Mouse (Mus musculus): ENCODE measurements around the gene Drosha.

The Drosha gene

GRCm38 (mm10) chr15:12829878-12830277 is 5.3 kb downstream of the Drosha start:
- DNase-seq (ENCODE audit: low read depth, low spot score), result no peak

GRCm38 (mm10) chr15:12832599-12832998 is 8.0 kb downstream of the Drosha start:
- DNase-seq (ENCODE audit: low read depth, low spot score), result no peak

- no peak for DNase-seq (ENCODE audit: low read depth, low spot score)
These were observed 8.8 kb downstream of the Drosha start for GRCm38 (mm10) chr15:12833385-12833784.

- no peak for DNase-seq (ENCODE audit: low read depth, low spot score)
These were observed 9.6 kb downstream of the Drosha start for GRCm38 (mm10) chr15:12834231-12834630.

- DNase-seq (ENCODE audit: low read depth, low spot score), result no peak
These were observed 16.1 kb downstream of the Drosha start for GRCm38 (mm10) chr15:12840737-12841136.

- DNase-seq (ENCODE audit: low read depth, low spot score), result no peak
These were observed 18.2 kb downstream of the Drosha start for GRCm38 (mm10) chr15:12842833-12843232.

GRCm38 (mm10) chr15:12848196-12848975 is 23.8 kb downstream of the Drosha start:
- peak; percentile 73 for DNase-seq (ENCODE audit: low read depth, low spot score)

- DNase-seq (ENCODE audit: low read depth, low spot score), result no peak
These were observed 24.8 kb downstream of the Drosha start for GRCm38 (mm10) chr15:12849373-12849772.

GRCm38 (mm10) chr15:12853471-12853870 is 28.9 kb downstream of the Drosha start:
- DNase-seq (ENCODE audit: low read depth, low spot score), result no peak

GRCm38 (mm10) chr15:12856780-12857179 is 32.2 kb downstream of the Drosha start:
- DNase-seq (ENCODE audit: low read depth, low spot score), result peak; percentile 34

GRCm38 (mm10) chr15:12857840-12858516 is 33.4 kb downstream of the Drosha start:
- no peak for DNase-seq (ENCODE audit: low read depth, low spot score)

- DNase-seq (ENCODE audit: low read depth, low spot score), result no peak
These were observed 34.0 kb downstream of the Drosha start for GRCm38 (mm10) chr15:12858645-12859044.

GRCm38 (mm10) chr15:12862061-12862460 is 37.4 kb downstream of the Drosha start:
- no peak for DNase-seq (ENCODE audit: low read depth, low spot score)

GRCm38 (mm10) chr15:12863669-12864068 is 39.1 kb downstream of the Drosha start:
- DNase-seq (ENCODE audit: low read depth, low spot score), result peak; percentile 56

- no peak for DNase-seq (ENCODE audit: low read depth, low spot score)
These were observed 41.1 kb downstream of the Drosha start for GRCm38 (mm10) chr15:12865595-12866314.

GRCm38 (mm10) chr15:12867269-12867668 is 42.7 kb downstream of the Drosha start:
- DNase-seq (ENCODE audit: low read depth, low spot score), result no peak

- DNase-seq (ENCODE audit: low read depth, low spot score), result peak; percentile 23
These were observed 51.0 kb downstream of the Drosha start for GRCm38 (mm10) chr15:12875442-12876176.

GRCm38 (mm10) chr15:12876266-12876665 is 51.7 kb downstream of the Drosha start:
- DNase-seq (ENCODE audit: low read depth, low spot score), result no peak

- DNase-seq (ENCODE audit: low read depth, low spot score), result no peak
These were observed 52.3 kb downstream of the Drosha start for GRCm38 (mm10) chr15:12876881-12877280.

- DNase-seq (ENCODE audit: low read depth, low spot score), result no peak
These were observed 53.3 kb downstream of the Drosha start for GRCm38 (mm10) chr15:12877934-12878333.

- no peak for DNase-seq (ENCODE audit: low read depth, low spot score)
These were observed 54.0 kb downstream of the Drosha start for GRCm38 (mm10) chr15:12878581-12878980.

GRCm38 (mm10) chr15:12879937-12880336 is 55.3 kb downstream of the Drosha start:
- DNase-seq (ENCODE audit: low read depth, low spot score), result no peak

Measured in 3T3-L1 (cell line).